Mouse (Mus musculus): ENCODE results near the gene Cabp2. TPM values are rescaled to one million over a fixed set of nuclear protein-coding genes. Genes with fewer than 3 reads are reported as not detected.

The Cabp2 gene
- polyA plus RNA-seq, 1 experiment = not detected

GRCm38 (mm10) chr19:4099837-4100717 is 18.7 kb downstream of the Cabp2 start, which contains the start of gene Pitpnm1:
TSS of gene Pitpnm1 (plus strand) at chr19:4099998.
- TF ChIP-seq CTCF (IDR thresholded peaks at IDR 0.05; ENCODE audit: extremely low read depth, insufficient read depth, low read length) = no peak
- no peak for TF ChIP-seq POLR2A (IDR thresholded peaks at IDR 0.05; ENCODE audit: extremely low read depth, insufficient read depth, low read length)
- H3K27ac ChIP-seq (ENCODE audit: insufficient read depth, low read length) = peak within 1 kb of the TSS; percentile 87
- peak within 1 kb of the TSS; percentile 95 for H3K4me3 ChIP-seq (ENCODE audit: insufficient read depth, low read length)
- H3K4me1 ChIP-seq (ENCODE audit: control insufficient read depth, insufficient read depth, low read length) = no peaks in the 10 kb centered on the region

GRCm38 (mm10) chr19:4100718-4101261 is 19.4 kb downstream of the Cabp2 start:
- Histone ChIP-seq H3K4me1 (ENCODE audit: control insufficient read depth, insufficient read depth, low read length) (no peaks in the 10 kb centered on the region), H3K27ac (ENCODE audit: insufficient read depth, low read length) (peak overlapping the region; percentile 87), H3K4me3 (ENCODE audit: insufficient read depth, low read length) (peak overlapping the region; percentile 95)
- TF ChIP-seq CTCF (IDR thresholded peaks at IDR 0.05; ENCODE audit: extremely low read depth, insufficient read depth, low read length) = no peak
- peak; percentile 46; the same call in 1 of the 2 replicates for TF ChIP-seq POLR2A (IDR thresholded peaks at IDR 0.05; ENCODE audit: extremely low read depth, insufficient read depth, low read length)

- Histone ChIP-seq H3K4me1 (ENCODE audit: control insufficient read depth, insufficient read depth, low read length) (no peaks in the 10 kb centered on the region), H3K27ac (ENCODE audit: insufficient read depth, low read length) (no peak overlapping the region)
- no peak for TF ChIP-seq POLR2A (IDR thresholded peaks at IDR 0.05; ENCODE audit: extremely low read depth, insufficient read depth, low read length)
- TF ChIP-seq CTCF (IDR thresholded peaks at IDR 0.05; ENCODE audit: extremely low read depth, insufficient read depth, low read length) = no peak
Measured at GRCm38 (mm10) chr19:4101466-4101865, 20.1 kb downstream of the Cabp2 start.

GRCm38 (mm10) chr19:4102049-4102448 is 20.7 kb downstream of the Cabp2 start:
- TF ChIP-seq CTCF (IDR thresholded peaks at IDR 0.05; ENCODE audit: extremely low read depth, insufficient read depth, low read length) = no peak
- TF ChIP-seq POLR2A (IDR thresholded peaks at IDR 0.05; ENCODE audit: extremely low read depth, insufficient read depth, low read length) = no peak

More at GRCm38 (mm10) chr19:4101466-4101865, 20.1 kb downstream of the Cabp2 start:
- H3K4me3 ChIP-seq (ENCODE audit: insufficient read depth, low read length) = peak overlapping the region; percentile 95

GRCm38 (mm10) chr19:4102626-4103025 is 21.2 kb downstream of the Cabp2 start:
- Histone ChIP-seq H3K4me3 (ENCODE audit: insufficient read depth, low read length) (no peak overlapping the region), H3K4me1 (ENCODE audit: control insufficient read depth, insufficient read depth, low read length) (no peaks in the 10 kb centered on the region), H3K27ac (ENCODE audit: insufficient read depth, low read length) (no peak overlapping the region)
- TF ChIP-seq POLR2A (IDR thresholded peaks at IDR 0.05; ENCODE audit: extremely low read depth, insufficient read depth, low read length) (no peak), CTCF (IDR thresholded peaks at IDR 0.05; ENCODE audit: extremely low read depth, insufficient read depth, low read length) (no peak)

More at GRCm38 (mm10) chr19:4102049-4102448, 20.7 kb downstream of the Cabp2 start:
- Histone ChIP-seq H3K27ac (ENCODE audit: insufficient read depth, low read length) (no peak overlapping the region), H3K4me3 (ENCODE audit: insufficient read depth, low read length) (peak overlapping the region; percentile 95; the same call in 1 of the 2 replicates), H3K4me1 (ENCODE audit: control insufficient read depth, insufficient read depth, low read length) (no peaks in the 10 kb centered on the region)

GRCm38 (mm10) chr19:4103294-4103693 is 21.9 kb downstream of the Cabp2 start:
- TF ChIP-seq POLR2A (IDR thresholded peaks at IDR 0.05; ENCODE audit: extremely low read depth, insufficient read depth, low read length) = no peak
- TF ChIP-seq CTCF (IDR thresholded peaks at IDR 0.05; ENCODE audit: extremely low read depth, insufficient read depth, low read length) = no peak
- Histone ChIP-seq H3K4me1 (ENCODE audit: control insufficient read depth, insufficient read depth, low read length) (no peaks in the 10 kb centered on the region), H3K4me3 (ENCODE audit: insufficient read depth, low read length) (no peak overlapping the region), H3K27ac (ENCODE audit: insufficient read depth, low read length) (no peak overlapping the region)

- H3K4me3 ChIP-seq (ENCODE audit: insufficient read depth, low read length) = no peak overlapping the region
- TF ChIP-seq POLR2A (IDR thresholded peaks at IDR 0.05; ENCODE audit: extremely low read depth, insufficient read depth, low read length) (no peak), CTCF (IDR thresholded peaks at IDR 0.05; ENCODE audit: extremely low read depth, insufficient read depth, low read length) (no peak)
- H3K4me1 ChIP-seq (ENCODE audit: control insufficient read depth, insufficient read depth, low read length) = no peaks in the 10 kb centered on the region
- H3K27ac ChIP-seq (ENCODE audit: insufficient read depth, low read length) = no peak overlapping the region
Measured at GRCm38 (mm10) chr19:4103792-4104191, 22.4 kb downstream of the Cabp2 start.

- no peaks in the 10 kb centered on the region for H3K4me1 ChIP-seq (ENCODE audit: control insufficient read depth, insufficient read depth, low read length)
Measured at GRCm38 (mm10) chr19:4104675-4105194, 23.4 kb downstream of the Cabp2 start.

GRCm38 (mm10) chr19:4106654-4107053 is 25.3 kb downstream of the Cabp2 start:
- Histone ChIP-seq H3K27ac (ENCODE audit: insufficient read depth, low read length) (no peak overlapping the region), H3K4me1 (ENCODE audit: control insufficient read depth, insufficient read depth, low read length) (no peaks in the 10 kb centered on the region), H3K4me3 (ENCODE audit: insufficient read depth, low read length) (no peak overlapping the region)
- TF ChIP-seq CTCF (IDR thresholded peaks at IDR 0.05; ENCODE audit: extremely low read depth, insufficient read depth, low read length) = no peak
- no peak for TF ChIP-seq POLR2A (IDR thresholded peaks at IDR 0.05; ENCODE audit: extremely low read depth, insufficient read depth, low read length)

More at GRCm38 (mm10) chr19:4104675-4105194, 23.4 kb downstream of the Cabp2 start:
- Histone ChIP-seq H3K4me3 (ENCODE audit: insufficient read depth, low read length) (no peak overlapping the region), H3K27ac (ENCODE audit: insufficient read depth, low read length) (no peak overlapping the region)
- TF ChIP-seq POLR2A (IDR thresholded peaks at IDR 0.05; ENCODE audit: extremely low read depth, insufficient read depth, low read length) = no peak
- TF ChIP-seq CTCF (IDR thresholded peaks at IDR 0.05; ENCODE audit: extremely low read depth, insufficient read depth, low read length) = no peak
